In the genomic region with DNA sequence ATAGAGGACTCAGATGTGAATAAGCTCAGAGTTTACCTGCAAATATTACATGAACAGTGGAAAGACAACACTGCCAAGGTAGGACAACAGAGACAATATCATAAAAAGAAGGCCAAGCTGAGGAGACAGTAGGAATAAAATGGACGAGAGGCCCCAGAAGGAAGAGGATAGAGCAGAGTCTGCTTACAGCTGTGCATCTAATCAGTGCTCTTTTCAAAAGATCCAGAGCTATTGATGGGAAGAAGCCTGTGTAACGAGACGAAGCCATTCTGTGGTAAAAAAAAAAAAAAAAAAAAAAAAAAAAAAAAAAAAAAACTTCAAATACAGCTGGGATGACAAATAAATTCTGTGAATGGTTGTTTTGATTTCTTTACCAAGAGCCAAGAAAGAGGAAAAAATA, we compare ENCODE assay signal across 25 mouse cellular contexts.
"Had no signal": no experiment of that assay in that cellular context is flagged by ENCODE, and none has a peak within 500 bp of the region (broad histone marks: within the 10 kb centered on the region; RNA-seq: fewer than 3 reads in every experiment).

No protein-coding gene starts in this region.

- H3K27ac ChIP-seq: heart, embryonic 10.5 days; hindbrain, embryonic 13.5 days; hindbrain, embryonic 15.5 days; hindbrain, postnatal 0 days; kidney, embryonic 15.5 days; kidney, postnatal 0 days; limb, embryonic 13.5 days; limb, embryonic 15.5 days; liver, embryonic 12.5 days; liver, embryonic 14.5 days had no signal

- H3K4me2 ChIP-seq: heart, embryonic 12.5 days; hindbrain, embryonic 13.5 days; hindbrain, embryonic 15.5 days; kidney, embryonic 15.5 days; limb, embryonic 13.5 days; limb, embryonic 15.5 days; liver, embryonic 12.5 days had no signal

- H3K9ac ChIP-seq: heart, embryonic 12.5 days; hindbrain, embryonic 13.5 days; hindbrain, embryonic 15.5 days; kidney, embryonic 15.5 days; limb, embryonic 13.5 days; limb, embryonic 15.5 days; liver, embryonic 12.5 days; liver, embryonic 14.5 days had no signal

- H3K4me3 ChIP-seq: heart, embryonic 10.5 days; heart, embryonic 12.5 days; hindbrain, embryonic 13.5 days; hindbrain, embryonic 15.5 days; kidney, embryonic 15.5 days; limb, embryonic 13.5 days; limb, embryonic 15.5 days; liver, embryonic 12.5 days had no signal

- H3K27me3 ChIP-seq: heart, embryonic 12.5 days; hindbrain, embryonic 13.5 days; hindbrain, embryonic 15.5 days; kidney, embryonic 15.5 days; limb, embryonic 13.5 days; limb, embryonic 15.5 days; liver, embryonic 12.5 days had no signal

- H3K4me1 ChIP-seq: heart, embryonic 10.5 days; heart, embryonic 12.5 days; hindbrain, embryonic 13.5 days; hindbrain, embryonic 15.5 days; kidney, embryonic 15.5 days; limb, embryonic 13.5 days; limb, embryonic 15.5 days; liver, embryonic 12.5 days had no signal

- H3K36me3 ChIP-seq: heart, embryonic 10.5 days; heart, embryonic 12.5 days; hindbrain, embryonic 13.5 days; hindbrain, embryonic 15.5 days; kidney, embryonic 15.5 days; limb, embryonic 13.5 days; limb, embryonic 15.5 days; liver, embryonic 12.5 days had no signal

- DNase-seq: gastrocnemius, postnatal 10 days; gastrocnemius, postnatal 25 days; heart, adult 18-20 months; heart, postnatal 10 days; heart, postnatal 36 days; kidney, adult 11 months; kidney, adult 2 months; kidney, adult 9 months; kidney, postnatal 14 days; kidney, postnatal 36 days; layer of hippocampus, adult 9-11 months; layer of hippocampus, postnatal 36 days; left cerebral cortex, postnatal 4 days had no signal

- H3K9me3 ChIP-seq: heart, embryonic 10.5 days; hindbrain, embryonic 13.5 days; hindbrain, embryonic 15.5 days; kidney, embryonic 15.5 days; limb, embryonic 15.5 days; liver, embryonic 12.5 days had no signal

- ATAC-seq: hindbrain, postnatal 0 days; intestine, embryonic 16.5 days; liver, embryonic 12.5 days had no signal
